Mouse (Mus musculus): ENCODE results near the gene Clec18a. TPM values are rescaled to one million over a fixed set of nuclear protein-coding genes. Genes with fewer than 3 reads are reported as not detected.
A peak's percentile ranks its signal among the peaks of the same experiment; 100 is the strongest.
"Not testable (repeated sequence)": the region's sequence is repeated elsewhere in the genome, so short reads cannot be mapped to it uniquely, and the experiment has no call there.

Clec18a gene
- polyA plus RNA-seq (2012; rRNA removed), result 24.1 and 29.4 TPM in 2 replicates

GRCm38 (mm10) chr8:111092326-111092725 is at the start of gene Clec18a:
Gene Clec18a, minus strand, starts transcription at chr8:111092426.
- not testable (repeated sequence) for DNase-seq (ENCODE audit: low read depth)

- peak; percentile 91 for DNase-seq (ENCODE audit: low read depth)
These were observed 38.5 kb upstream of the Clec18a start for GRCm38 (mm10) chr8:111130756-111131155.

- no peak for DNase-seq (ENCODE audit: low read depth)
These were observed 27.3 kb upstream of the Clec18a start for GRCm38 (mm10) chr8:111119481-111119880.

- DNase-seq (ENCODE audit: low read depth), result no peak
These were observed 22.7 kb upstream of the Clec18a start for GRCm38 (mm10) chr8:111114891-111115290.

- not testable (repeated sequence) for DNase-seq (ENCODE audit: low read depth)
These were observed 2.6 kb upstream of the Clec18a start for GRCm38 (mm10) chr8:111094719-111095302.

GRCm38 (mm10) chr8:111093865-111094718 is 1.9 kb upstream of the Clec18a start, which contains the start of gene Pdpr:
Gene Pdpr, plus strand, starts transcription at chr8:111094630.
- no peak for DNase-seq (ENCODE audit: low read depth)

GRCm38 (mm10) chr8:111091706-111092105 is 520 bp downstream of the Clec18a start:
- no peak for DNase-seq (ENCODE audit: low read depth)

GRCm38 (mm10) chr8:111090126-111090525 is 2.1 kb downstream of the Clec18a start:
- DNase-seq (ENCODE audit: low read depth), result no peak

GRCm38 (mm10) chr8:111083936-111084335 is 8.3 kb downstream of the Clec18a start:
- not testable (repeated sequence) for DNase-seq (ENCODE audit: low read depth)

- DNase-seq (ENCODE audit: low read depth), result no peak
These were observed 10.5 kb downstream of the Clec18a start for GRCm38 (mm10) chr8:111081580-111082258.

- DNase-seq (ENCODE audit: low read depth), result no peak
These were observed 12.4 kb downstream of the Clec18a start for GRCm38 (mm10) chr8:111079861-111080271.

- DNase-seq (ENCODE audit: low read depth), result no peak
These were observed 12.8 kb downstream of the Clec18a start for GRCm38 (mm10) chr8:111079461-111079860.

GRCm38 (mm10) chr8:111075926-111076325 is 16.3 kb downstream of the Clec18a start:
- no peak for DNase-seq (ENCODE audit: low read depth)

- not testable (repeated sequence) for DNase-seq (ENCODE audit: low read depth)
These were observed 23.6 kb downstream of the Clec18a start for GRCm38 (mm10) chr8:111068660-111069059.

GRCm38 (mm10) chr8:111067439-111067838 is 24.8 kb downstream of the Clec18a start:
- DNase-seq (ENCODE audit: low read depth), result no peak

GRCm38 (mm10) chr8:111066308-111066707 is 25.9 kb downstream of the Clec18a start:
- no peak for DNase-seq (ENCODE audit: low read depth)

GRCm38 (mm10) chr8:111062893-111063292 is 29.3 kb downstream of the Clec18a start:
- DNase-seq (ENCODE audit: low read depth), result no peak

- DNase-seq (ENCODE audit: low read depth), result no peak
These were observed 30.0 kb downstream of the Clec18a start for GRCm38 (mm10) chr8:111062072-111062757.

GRCm38 (mm10) chr8:111061688-111062071 is 30.5 kb downstream of the Clec18a start:
- no peak for DNase-seq (ENCODE audit: low read depth)

- DNase-seq (ENCODE audit: low read depth), result no peak
These were observed 33.2 kb downstream of the Clec18a start for GRCm38 (mm10) chr8:111058946-111059572.

GRCm38 (mm10) chr8:111056691-111057293 is 35.4 kb downstream of the Clec18a start:
- no peak for DNase-seq (ENCODE audit: low read depth)

All from gonadal fat pad, adult 2 months (tissue).